In genomic region chr3:58817337-58817736, GRCm38 (mm10) we compare ENCODE assay signal across 13 mouse cellular contexts. TPM values are rescaled to one million over a fixed set of nuclear protein-coding genes. Genes with fewer than 3 reads are reported as not detected.
DNase-seq lines count a peak whose midpoint lies in the region; ATAC-seq and TF ChIP-seq lines count a peak whose summit lies in the region.
"Had no signal": no experiment of that assay in that cellular context is flagged by ENCODE, and none has a peak within 500 bp of the region (broad histone marks: within the 10 kb centered on the region; RNA-seq: fewer than 3 reads in every experiment).

No protein-coding gene starts in this region.

- no peaks in the 10 kb centered on the region for H3K27me3 ChIP-seq in kidney, embryonic 16.5 days (ENCODE audit: insufficient read depth, low read length)
- no peaks in the 10 kb centered on the region for H3K27me3 ChIP-seq in limb, embryonic 13.5 days

- no peaks in the 10 kb centered on the region for H3K9me3 ChIP-seq in kidney, embryonic 16.5 days (ENCODE audit: low read length)
- no peaks in the 10 kb centered on the region for H3K9me3 ChIP-seq in limb, embryonic 13.5 days

- ATAC-seq in kidney, embryonic 16.5 days (ENCODE audit: low FRiP score, low TSS enrichment): no peak
- 0 out of 2 replicates have a peak, but pooled peaks have one; percentile 11 for ATAC-seq in limb, embryonic 13.5 days (ENCODE audit: low FRiP score, low read depth)

- WGBS in kidney, embryonic 16.5 days: 36% methylated on average over 6 of the region's 6 CpGs
- 43% methylated on average over 6 of the region's 6 CpGs for WGBS in limb, embryonic 13.5 days

- H3K36me3 ChIP-seq in kidney, embryonic 16.5 days (ENCODE audit: insufficient read depth, low read length): no peaks in the 10 kb centered on the region
- H3K36me3 ChIP-seq in limb, embryonic 13.5 days: no peaks in the 10 kb centered on the region

- no peak overlapping the region for H3K9ac ChIP-seq in kidney, embryonic 16.5 days (replicated peaks; ENCODE audit: low read length)
- H3K9ac ChIP-seq in limb, embryonic 13.5 days: no peak overlapping the region

- intact Hi-C loops in left cerebral cortex, adult 2 months (cut with DNase I): no loop called here

- no peaks in the 10 kb centered on the region for H3K4me1 ChIP-seq in kidney, embryonic 16.5 days (ENCODE audit: insufficient read depth, low read length)
- peaks cover 14% of the 10 kb centered on the region for H3K4me1 ChIP-seq in limb, embryonic 13.5 days

- DNase-seq in adrenal gland, postnatal 10 days: peak; percentile 70
- DNase-seq in adrenal gland, postnatal 4 days (ENCODE audit: low spot score in 2 of 2): no peak
- DNase-seq in kidney, postnatal 10 days: peak; percentile 10
- DNase-seq in adrenal gland, postnatal 25 days: peak; percentile 15
- DNase-seq in c-Kit-positive CD71-positive TER-119-positive erythroid progenitor cells, embryonic 14.5 days (ENCODE audit: low spot score): no peak
- DNase-seq in left cerebral cortex, adult 2 months (ENCODE audit: extremely low spot score in 1 of 2, low spot score in 2 of 2): no peak
- DNase-seq: embryo, embryonic 11 days; lung, adult 18-20 months; right cerebral cortex, adult 18-20 months had no signal

- no peak overlapping the region for H3K4me3 ChIP-seq in kidney, embryonic 16.5 days (ENCODE audit: low read length)
- H3K4me3 ChIP-seq in limb, embryonic 13.5 days: no peak overlapping the region
- H3K4me3 ChIP-seq in left cerebral cortex, adult 2 months: no peak overlapping the region

- no peak for TF ChIP-seq CTCF in left cerebral cortex, adult 2 months (IDR thresholded peaks at IDR 0.05)

- H3K4me2 ChIP-seq in kidney, embryonic 16.5 days (replicated peaks; ENCODE audit: low read depth, low read length): no peak overlapping the region
- H3K4me2 ChIP-seq in limb, embryonic 13.5 days (replicated peaks): no peak overlapping the region

- no peak overlapping the region for H3K27ac ChIP-seq in kidney, embryonic 16.5 days (ENCODE audit: low read length)
- no peak overlapping the region for H3K27ac ChIP-seq in limb, embryonic 13.5 days
- no peak overlapping the region for H3K27ac ChIP-seq in left cerebral cortex, adult 2 months

RNA-seq across cellular contexts. Expression of gene Mindy4b-ps, which starts 4.8 kb away (rescaled TPM):
- not detected for total RNA-seq in adrenal gland, postnatal 10 days (2021)
- total RNA-seq in adrenal gland, postnatal 4 days (2021): not detected
- not detected in 2 replicates for polyA plus RNA-seq in kidney, embryonic 16.5 days (2015; fragmentation: Nextera tagmentation; extraction: Ambion mirVana)
- not detected in 2 replicates for total RNA-seq in adrenal gland, postnatal 25 days (2021)
- 0.18 TPM in 1 of 2 replicates, not detected in the other for polyA plus RNA-seq in limb, embryonic 13.5 days (2015; fragmentation: Nextera tagmentation; extraction: Ambion mirVana)
- total RNA-seq in left cerebral cortex, adult 2 months (2021): 1 to 10 TPM; 2.6 to 2.8 TPM
- polyA plus RNA-seq: intestine, embryonic 14.5 days; stomach, embryonic 14.5 days had no signal

Comparison
In these comparisons a context has a peak if more than half of its experiments do, and no peak if none do; other contexts are left out.
1. DNase-seq: peak in adrenal gland, postnatal 10 days (single experiment), kidney, postnatal 10 days (single experiment) and adrenal gland, postnatal 25 days (single experiment); none in adrenal gland, postnatal 4 days (0 of 2), c-Kit-positive CD71-positive TER-119-positive erythroid progenitor cells, embryonic 14.5 days (single experiment) and left cerebral cortex, adult 2 months (0 of 2).